Mouse (Mus musculus): ENCODE measurements at regions not wholly inside any gene's neighbourhood (a gene's known extent, or its start where the extent isn't known, plus 50 kb on each side); places are given as distances from the start of the nearest gene placed in this dataset.

GRCm38 (mm10) chr12:43924228-43924627 lies 285.9 kb downstream of the Dnajb9 start:
- no peak overlapping the region for H3K9ac ChIP-seq (ENCODE audit: insufficient read depth, low read depth, low read length, poor library complexity, severe bottlenecking)
- H3K27ac ChIP-seq (ENCODE audit: insufficient read depth, low read depth, low read length, poor library complexity, severe bottlenecking) = no peak overlapping the region
- in situ Hi-C loops (cut with MboI; ENCODE audit: low sequenced_read_pairs in 2 of 2, unreplicated experiment in 2 of 2) = no loop called here
- no peaks in the 10 kb centered on the region for H3K9me3 ChIP-seq (ENCODE audit: control insufficient read depth, insufficient read depth, low read depth, low read length)
- H3K36me3 ChIP-seq (ENCODE audit: control insufficient read depth, insufficient read depth, low read length, poor library complexity, severe bottlenecking) = no peaks in the 10 kb centered on the region
- TF ChIP-seq CHD2 (IDR thresholded peaks at IDR 0.05; ENCODE audit: low read depth, low read length) (no peak), MAFK (IDR thresholded peaks at IDR 0.05; ENCODE audit: insufficient read depth, low read depth, low read length) (no peak), ZNF384 (IDR thresholded peaks at IDR 0.05; ENCODE audit: low read depth, low read length) (no peak), ZC3H11A (IDR thresholded peaks at IDR 0.05; ENCODE audit: borderline replicate concordance, low read depth, low read length) (no peak), HCFC1 (IDR thresholded peaks at IDR 0.05; ENCODE audit: borderline replicate concordance, insufficient read depth, low read length) (no peak)
- peaks cover 3 to 5% of the 10 kb centered on the region in 2 experiments; a peak in 3 of 4 replicates for H3K4me1 ChIP-seq (ENCODE audit: control insufficient read depth in 2 of 2, insufficient read depth in 2 of 2, low read length in 2 of 2, poor library complexity in 1 of 2)
- H3K4me3 ChIP-seq (ENCODE audit: insufficient read depth in 1 of 2, low read depth in 1 of 2, low read length in 2 of 2, poor library complexity in 1 of 2, severe bottlenecking in 1 of 2) = no peak overlapping the region
- no peak for DNase-seq (ENCODE audit: low read depth, low spot score)

GRCm38 (mm10) chr12:43920396-43920795 lies 289.7 kb downstream of the Dnajb9 start:
- no peak for TF ChIP-seq CHD2 (IDR thresholded peaks at IDR 0.05; ENCODE audit: low read depth, low read length)
- TF ChIP-seq MAFK (IDR thresholded peaks at IDR 0.05; ENCODE audit: insufficient read depth, low read depth, low read length) = no peak
- no peak for TF ChIP-seq ZNF384 (IDR thresholded peaks at IDR 0.05; ENCODE audit: low read depth, low read length)
- no peak for TF ChIP-seq ZC3H11A (IDR thresholded peaks at IDR 0.05; ENCODE audit: borderline replicate concordance, low read depth, low read length)
- no peak for TF ChIP-seq HCFC1 (IDR thresholded peaks at IDR 0.05; ENCODE audit: borderline replicate concordance, insufficient read depth, low read length)
- Histone ChIP-seq H3K27ac (ENCODE audit: insufficient read depth, low read depth, low read length, poor library complexity, severe bottlenecking) (no peak overlapping the region; the same call in 1 of the 2 replicates), H3K9ac (ENCODE audit: insufficient read depth, low read depth, low read length, poor library complexity, severe bottlenecking) (no peak overlapping the region), H3K4me3 (ENCODE audit: insufficient read depth in 1 of 2, low read depth in 1 of 2, low read length in 2 of 2, poor library complexity in 1 of 2, severe bottlenecking in 1 of 2) (no peak overlapping the region), H3K4me1 (ENCODE audit: control insufficient read depth in 2 of 2, insufficient read depth in 2 of 2, low read length in 2 of 2, poor library complexity in 1 of 2) (peaks cover 3 to 5% of the 10 kb centered on the region in 2 experiments; a peak in 3 of 4 replicates), H3K36me3 (ENCODE audit: control insufficient read depth, insufficient read depth, low read length, poor library complexity, severe bottlenecking) (no peaks in the 10 kb centered on the region), H3K9me3 (ENCODE audit: control insufficient read depth, insufficient read depth, low read depth, low read length) (no peaks in the 10 kb centered on the region)
- in situ Hi-C loops (cut with MboI; ENCODE audit: low sequenced_read_pairs in 2 of 2, unreplicated experiment in 2 of 2) = no loop called here
- DNase-seq (ENCODE audit: low read depth, low spot score) = peak; percentile 54

GRCm38 (mm10) chr12:43919114-43919513 lies 291.0 kb downstream of the Dnajb9 start:
- Histone ChIP-seq H3K36me3 (ENCODE audit: control insufficient read depth, insufficient read depth, low read length, poor library complexity, severe bottlenecking) (no peaks in the 10 kb centered on the region), H3K9me3 (ENCODE audit: control insufficient read depth, insufficient read depth, low read depth, low read length) (no peaks in the 10 kb centered on the region)
- in situ Hi-C loops (cut with MboI; ENCODE audit: low sequenced_read_pairs in 2 of 2, unreplicated experiment in 2 of 2) = no loop called here

GRCm38 (mm10) chr12:43916779-43917178 lies 293.3 kb downstream of the Dnajb9 start:
- Histone ChIP-seq H3K9ac (ENCODE audit: insufficient read depth, low read depth, low read length, poor library complexity, severe bottlenecking) (no peak overlapping the region), H3K9me3 (ENCODE audit: control insufficient read depth, insufficient read depth, low read depth, low read length) (no peaks in the 10 kb centered on the region), H3K4me3 (ENCODE audit: insufficient read depth in 1 of 2, low read depth in 1 of 2, low read length in 2 of 2, poor library complexity in 1 of 2, severe bottlenecking in 1 of 2) (no peak overlapping the region), H3K4me1 (ENCODE audit: control insufficient read depth in 2 of 2, insufficient read depth in 2 of 2, low read length in 2 of 2, poor library complexity in 1 of 2) (peaks cover 3 to 5% of the 10 kb centered on the region in 2 experiments; a peak in 3 of 4 replicates), H3K36me3 (ENCODE audit: control insufficient read depth, insufficient read depth, low read length, poor library complexity, severe bottlenecking) (no peaks in the 10 kb centered on the region), H3K27ac (ENCODE audit: insufficient read depth, low read depth, low read length, poor library complexity, severe bottlenecking) (no peak overlapping the region)
- in situ Hi-C loops (cut with MboI; ENCODE audit: low sequenced_read_pairs in 2 of 2, unreplicated experiment in 2 of 2) = no loop called here
- TF ChIP-seq HCFC1 (IDR thresholded peaks at IDR 0.05; ENCODE audit: borderline replicate concordance, insufficient read depth, low read length) (no peak), ZC3H11A (IDR thresholded peaks at IDR 0.05; ENCODE audit: borderline replicate concordance, low read depth, low read length) (no peak), CHD2 (IDR thresholded peaks at IDR 0.05; ENCODE audit: low read depth, low read length) (no peak), ZNF384 (IDR thresholded peaks at IDR 0.05; ENCODE audit: low read depth, low read length) (no peak), MAFK (IDR thresholded peaks at IDR 0.05; ENCODE audit: insufficient read depth, low read depth, low read length) (no peak)
- no peak for DNase-seq (ENCODE audit: low read depth, low spot score)

More at GRCm38 (mm10) chr12:43919114-43919513, 291.0 kb downstream of the Dnajb9 start:
- no peak for DNase-seq (ENCODE audit: low read depth, low spot score)
- H3K9ac ChIP-seq (ENCODE audit: insufficient read depth, low read depth, low read length, poor library complexity, severe bottlenecking) = no peak overlapping the region
- TF ChIP-seq ZC3H11A (IDR thresholded peaks at IDR 0.05; ENCODE audit: borderline replicate concordance, low read depth, low read length) (no peak), HCFC1 (IDR thresholded peaks at IDR 0.05; ENCODE audit: borderline replicate concordance, insufficient read depth, low read length) (no peak), MAFK (IDR thresholded peaks at IDR 0.05; ENCODE audit: insufficient read depth, low read depth, low read length) (no peak), ZNF384 (IDR thresholded peaks at IDR 0.05; ENCODE audit: low read depth, low read length) (no peak)
- H3K27ac ChIP-seq (ENCODE audit: insufficient read depth, low read depth, low read length, poor library complexity, severe bottlenecking) = no peak overlapping the region
- peaks cover 3 to 5% of the 10 kb centered on the region in 2 experiments; a peak in 3 of 4 replicates for H3K4me1 ChIP-seq (ENCODE audit: control insufficient read depth in 2 of 2, insufficient read depth in 2 of 2, low read length in 2 of 2, poor library complexity in 1 of 2)
- H3K4me3 ChIP-seq (ENCODE audit: insufficient read depth in 1 of 2, low read depth in 1 of 2, low read length in 2 of 2, poor library complexity in 1 of 2, severe bottlenecking in 1 of 2) = no peak overlapping the region

- H3K9ac ChIP-seq (ENCODE audit: insufficient read depth, low read depth, low read length, poor library complexity, severe bottlenecking) = no peak overlapping the region
- in situ Hi-C loops (cut with MboI; ENCODE audit: low sequenced_read_pairs in 2 of 2, unreplicated experiment in 2 of 2) = no loop called here
- no peaks in the 10 kb centered on the region for H3K4me1 ChIP-seq (ENCODE audit: control insufficient read depth in 2 of 2, insufficient read depth in 2 of 2, low read length in 2 of 2, poor library complexity in 1 of 2)
- no peak for TF ChIP-seq MAFK (IDR thresholded peaks at IDR 0.05; ENCODE audit: insufficient read depth, low read depth, low read length)
- no peak for TF ChIP-seq ZC3H11A (IDR thresholded peaks at IDR 0.05; ENCODE audit: borderline replicate concordance, low read depth, low read length)
- TF ChIP-seq ZNF384 (IDR thresholded peaks at IDR 0.05; ENCODE audit: low read depth, low read length) = no peak
- no peak for TF ChIP-seq CHD2 (IDR thresholded peaks at IDR 0.05; ENCODE audit: low read depth, low read length)
- TF ChIP-seq HCFC1 (IDR thresholded peaks at IDR 0.05; ENCODE audit: borderline replicate concordance, insufficient read depth, low read length) = no peak
- DNase-seq (ENCODE audit: low read depth, low spot score) = no peak
- no peak overlapping the region for H3K4me3 ChIP-seq (ENCODE audit: insufficient read depth in 1 of 2, low read depth in 1 of 2, low read length in 2 of 2, poor library complexity in 1 of 2, severe bottlenecking in 1 of 2)
- H3K36me3 ChIP-seq (ENCODE audit: control insufficient read depth, insufficient read depth, low read length, poor library complexity, severe bottlenecking) = no peaks in the 10 kb centered on the region
- H3K9me3 ChIP-seq (ENCODE audit: control insufficient read depth, insufficient read depth, low read depth, low read length) = no peaks in the 10 kb centered on the region
- no peak overlapping the region for H3K27ac ChIP-seq (ENCODE audit: insufficient read depth, low read depth, low read length, poor library complexity, severe bottlenecking)
These were observed 310.9 kb downstream of the Dnajb9 start for GRCm38 (mm10) chr12:43899273-43899672.
